Mouse (Mus musculus): ENCODE measurements around the gene Gm14085.
"Not testable (repeated sequence)": the region's sequence is repeated elsewhere in the genome, so short reads cannot be mapped to it uniquely, and the experiment has no call there.

The Gm14085 gene
- long read RNA-seq, experiment 1: 0 reads
- long read RNA-seq, experiment 2: 0 reads

DNA sequence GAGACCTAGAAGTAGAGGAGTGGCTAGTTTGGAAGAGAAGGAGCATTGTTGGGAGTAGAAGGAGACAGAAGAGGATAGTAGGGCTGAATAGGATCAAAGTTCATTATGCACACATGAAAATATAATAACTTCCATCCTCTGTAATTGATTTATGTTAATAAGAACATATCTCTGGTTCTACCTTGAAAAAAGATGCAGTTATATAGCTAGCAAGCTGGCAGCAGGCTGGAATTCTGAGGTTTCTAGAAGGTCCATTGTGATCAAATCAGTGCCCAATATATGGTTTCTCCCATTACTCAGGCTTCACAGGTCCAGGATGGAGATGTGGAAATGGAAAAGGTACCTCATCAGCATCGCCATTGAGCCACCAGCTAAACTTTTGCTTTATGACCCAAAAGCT, at the start of gene Gm14085:
Gm14085 (plus strand) TSS at position 301 of the 400 bp plus-strand sequence.
- intact Hi-C loops (cut with DNase I): no loop called here

DNA sequence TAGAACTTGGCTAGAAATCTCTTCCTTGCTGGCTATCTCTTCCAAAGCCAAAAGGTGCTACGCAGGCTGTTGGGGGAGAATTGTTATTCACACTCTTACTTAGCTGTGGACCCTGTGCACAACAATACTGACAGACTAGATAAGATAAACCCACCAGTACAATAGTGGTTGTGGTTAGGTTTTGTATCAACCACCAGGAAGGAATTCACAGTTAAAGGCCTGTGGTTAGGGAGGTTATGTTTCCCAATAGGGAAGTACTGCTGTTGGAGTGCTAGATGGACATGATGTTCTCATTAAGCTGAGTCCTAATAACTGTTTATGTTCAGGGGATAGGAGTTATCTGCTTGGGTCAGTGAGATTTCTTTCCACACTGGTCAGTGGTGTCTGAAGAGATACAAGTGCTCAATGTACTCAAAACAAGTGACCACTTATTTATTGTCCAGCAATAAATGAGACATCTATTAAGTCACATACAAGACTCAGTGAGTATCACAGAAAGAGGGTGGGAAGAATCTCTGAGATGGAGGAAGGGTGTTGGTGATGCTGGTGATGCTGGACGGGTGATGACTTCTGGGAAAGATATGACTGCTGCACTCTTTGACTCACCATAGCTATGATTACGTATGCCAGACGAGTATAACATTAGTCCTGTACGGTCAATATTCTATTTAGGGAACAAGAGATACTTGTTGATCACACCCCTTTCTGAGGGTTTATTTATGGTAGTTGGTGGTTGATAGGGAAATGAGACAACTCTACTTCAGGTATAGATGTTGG, 45.8 kb upstream of the Gm14085 start:
- intact Hi-C loops (cut with DNase I): not testable (repeated sequence)

DNA sequence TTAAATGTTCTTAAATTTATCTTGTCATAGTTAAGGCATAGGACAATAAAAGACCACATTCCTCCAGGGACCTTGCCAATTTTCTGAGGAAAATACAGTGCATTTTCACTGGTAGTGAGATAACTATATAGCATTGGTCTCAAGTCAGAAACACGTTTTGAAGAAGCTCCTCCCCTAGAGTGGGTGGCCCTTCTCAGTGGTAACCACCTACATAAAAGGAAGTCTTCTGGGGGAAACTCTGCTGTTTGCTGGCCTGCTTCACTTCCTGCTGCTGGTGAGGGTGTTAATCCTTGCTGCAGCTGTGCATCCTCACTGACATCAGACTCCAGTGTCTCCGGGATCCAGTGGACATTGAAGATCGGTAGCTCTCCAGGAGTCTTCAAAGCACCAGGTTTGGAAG, 44.2 kb upstream of the Gm14085 start:
- intact Hi-C loops (cut with DNase I): not testable (repeated sequence)

DNA sequence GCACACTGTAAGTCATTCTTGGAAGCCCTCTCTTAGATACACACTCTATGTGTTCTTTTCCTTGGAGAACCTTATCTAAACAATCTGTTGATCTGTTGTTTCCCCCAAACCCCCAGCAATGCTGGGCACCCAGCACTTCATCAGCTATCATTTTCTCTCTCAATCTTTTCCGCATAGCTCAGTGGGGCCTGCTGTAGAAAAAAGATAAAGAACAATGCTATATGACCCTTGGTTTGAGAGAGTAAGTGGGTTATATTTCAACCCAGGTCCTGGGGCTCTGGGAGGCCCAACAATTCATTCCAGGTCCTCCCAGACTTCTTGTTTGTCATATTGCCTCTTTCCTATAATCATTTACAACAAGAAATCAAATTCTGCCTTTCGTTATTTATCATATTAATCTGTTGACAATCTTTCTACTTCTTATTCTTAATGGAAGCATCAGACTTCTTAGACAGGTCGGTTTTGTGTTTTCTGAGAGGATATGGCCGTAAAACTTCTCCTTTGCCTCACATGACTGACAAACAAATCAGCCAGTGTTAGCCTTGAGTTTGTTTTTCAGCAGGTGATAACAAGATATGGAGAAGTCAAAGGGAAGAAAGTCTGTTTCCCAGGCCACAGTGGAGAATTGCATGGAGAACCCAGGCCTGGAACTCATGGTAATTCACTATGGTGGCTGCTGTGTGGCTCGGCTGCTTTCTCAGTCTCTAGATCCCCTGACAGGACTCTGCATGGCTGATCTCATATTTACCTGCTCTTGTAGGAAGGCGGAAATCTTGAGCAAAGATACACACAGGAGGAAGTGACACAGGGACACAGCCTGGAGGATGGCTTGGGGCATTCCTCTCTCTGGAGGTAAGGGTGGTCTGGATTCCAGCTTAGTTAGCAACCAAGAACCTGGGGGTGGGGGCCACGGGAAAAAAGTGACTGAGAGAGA, 43.5 kb upstream of the Gm14085 start:
- intact Hi-C loops (cut with DNase I): no loop called here

DNA sequence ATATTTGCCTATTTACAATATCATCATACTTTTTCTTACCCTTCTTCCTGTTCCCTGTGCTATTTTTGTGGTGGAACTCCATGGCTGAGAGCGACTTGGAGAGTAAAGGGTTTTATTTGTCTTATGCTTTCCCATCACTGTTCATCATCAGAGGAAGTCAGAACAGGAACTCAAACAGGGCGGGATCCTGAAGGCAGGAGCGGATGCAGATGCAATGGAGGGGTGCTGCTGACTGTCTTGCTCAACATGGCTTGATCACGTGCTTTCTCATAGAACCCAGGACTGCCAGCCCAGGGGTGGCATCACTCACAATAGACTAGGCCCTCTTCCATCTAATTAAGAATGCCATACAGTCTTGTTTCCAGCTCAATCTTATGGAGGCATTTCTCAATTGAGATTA, 34.4 kb upstream of the Gm14085 start:
- intact Hi-C loops (cut with DNase I): no loop called here

DNA sequence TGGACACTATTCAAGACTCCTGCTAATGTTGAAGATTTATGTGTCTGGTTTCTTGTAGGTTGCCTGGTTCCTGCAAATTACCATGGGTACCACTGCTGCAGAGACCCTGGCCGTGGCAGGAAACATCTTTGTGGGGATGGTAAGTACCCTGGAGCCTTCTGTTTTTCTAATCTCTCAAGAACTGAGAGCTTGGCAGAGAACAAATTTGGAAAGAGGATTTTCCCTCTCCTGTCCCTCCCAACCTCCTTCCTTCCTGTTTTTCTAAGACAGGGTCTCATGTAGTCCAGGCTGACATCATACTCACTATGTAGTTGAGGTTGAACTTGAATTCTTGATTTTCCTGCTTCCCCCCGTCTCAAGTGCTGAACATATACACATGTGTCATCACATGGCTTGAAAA, 32.3 kb upstream of the Gm14085 start:
- intact Hi-C loops (cut with DNase I): no loop called here

DNA sequence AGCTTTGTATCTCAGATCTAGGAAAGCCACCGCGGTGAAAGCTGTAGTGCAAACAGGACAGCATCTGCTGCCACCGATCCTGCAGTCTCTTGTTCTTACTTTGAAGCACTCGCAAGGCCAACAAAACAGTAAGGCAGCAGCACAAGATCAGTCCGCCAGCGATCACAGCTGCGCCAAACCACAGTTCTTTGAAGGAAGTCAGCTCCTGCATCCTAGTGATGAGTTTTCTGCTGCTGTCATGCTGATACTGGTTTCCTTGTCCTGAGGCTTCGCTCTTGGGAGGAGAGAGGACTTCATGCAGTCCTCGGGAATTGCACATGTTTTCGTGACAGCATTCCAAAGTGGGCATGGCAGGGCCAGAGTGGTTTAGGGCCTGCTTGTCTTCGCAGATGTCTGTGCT, 17.8 kb upstream of the Gm14085 start:
- intact Hi-C loops (cut with DNase I): loop anchor here (5.0 kb wide), 1 partner anchor 85 kb away; no protein-coding TSS in a partner anchor

DNA sequence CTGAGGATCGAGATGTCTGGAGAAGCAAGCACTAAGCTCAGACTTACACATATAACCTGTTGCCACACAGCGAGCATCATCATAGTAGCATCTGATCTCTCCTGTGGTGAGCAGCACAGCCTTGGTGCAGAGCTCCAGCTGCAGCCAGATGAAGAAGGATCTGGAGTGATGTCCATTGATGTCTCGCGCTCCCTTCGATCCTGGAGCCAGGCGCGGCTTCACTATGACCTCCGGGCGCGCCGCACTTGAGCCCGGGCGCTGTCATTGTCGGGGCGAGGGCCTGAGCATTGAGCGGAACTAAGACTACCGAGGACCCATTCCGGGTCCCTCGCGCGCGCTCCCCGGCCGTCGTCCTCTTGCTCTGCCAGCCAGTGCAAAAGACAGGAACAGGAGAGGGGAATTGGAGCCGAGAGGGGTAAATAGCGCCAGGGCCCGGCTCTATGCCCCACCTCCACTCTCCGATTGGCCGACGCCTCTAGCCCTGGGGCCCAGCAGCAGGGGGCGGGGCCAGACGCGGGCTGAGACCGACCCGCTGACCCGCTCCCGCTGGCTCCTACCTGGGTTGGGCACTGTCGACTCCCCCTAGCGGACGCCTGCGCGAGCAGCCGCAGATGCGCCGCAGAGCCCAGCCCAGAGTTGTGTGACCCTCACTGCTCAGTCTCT, 17.3 kb upstream of the Gm14085 start:
- intact Hi-C loops (cut with DNase I): loop anchor here (5.0 kb wide), 1 partner anchor 85 kb away; no protein-coding TSS in a partner anchor

DNA sequence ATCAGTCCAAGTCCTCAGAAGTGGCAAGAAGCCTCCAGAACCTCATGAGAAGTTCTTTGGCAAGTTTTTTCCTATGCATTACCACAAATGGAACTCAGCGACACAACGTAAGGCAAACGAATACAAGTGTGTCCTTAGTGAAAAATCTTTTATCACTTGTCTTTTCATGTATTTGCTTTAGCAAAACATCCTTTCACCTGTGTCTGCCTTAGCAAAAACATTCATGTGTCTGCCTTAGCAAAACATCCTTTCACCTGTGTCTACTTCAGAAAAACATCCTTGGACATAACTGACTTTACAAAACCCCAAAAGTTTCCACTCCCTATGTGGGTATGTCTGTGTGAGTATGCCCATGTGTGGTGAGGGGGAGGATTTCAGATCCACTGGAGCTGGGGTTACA, 15.5 kb upstream of the Gm14085 start:
- intact Hi-C loops (cut with DNase I): loop anchor here (5.0 kb wide), 1 partner anchor 87 kb away; no protein-coding TSS in a partner anchor

DNA sequence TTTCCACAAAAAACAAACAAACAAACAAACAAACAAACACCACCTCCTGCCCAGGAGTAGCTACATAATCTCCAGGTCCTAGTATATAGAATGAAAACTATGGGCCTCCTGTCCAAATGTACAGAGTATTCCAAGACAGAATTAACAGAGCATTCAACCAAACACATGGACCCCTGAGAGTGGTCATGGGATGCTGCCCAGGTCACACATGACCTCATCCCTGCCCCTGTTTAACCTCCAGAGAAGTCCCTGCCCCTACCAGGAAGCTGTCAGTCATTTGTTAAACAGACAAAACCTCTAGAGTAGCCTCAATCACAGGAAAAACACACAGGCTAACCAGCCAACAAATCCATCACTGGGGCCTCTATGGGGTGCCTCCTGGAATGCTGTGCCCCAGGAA, 8.2 kb upstream of the Gm14085 start:
- intact Hi-C loops (cut with DNase I): no loop called here

DNA sequence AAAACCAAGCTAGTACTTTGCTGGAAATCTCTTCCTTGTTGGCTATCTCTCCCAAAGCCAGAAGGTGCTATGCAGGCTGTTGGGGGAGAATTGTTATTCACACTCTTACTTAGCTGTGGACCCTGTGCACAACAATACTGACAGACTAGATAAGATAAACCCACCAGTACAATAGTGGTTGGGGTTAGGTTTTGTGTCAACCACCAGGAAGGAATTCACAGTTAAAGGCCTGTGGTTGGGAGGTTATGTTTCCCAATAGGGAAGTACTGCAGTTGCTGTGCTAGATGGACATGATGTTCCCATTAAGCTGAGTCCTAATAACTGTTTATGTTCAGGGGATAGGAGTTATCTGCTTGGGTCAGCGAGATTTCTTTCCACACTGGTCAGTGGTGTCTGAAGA, 954 bp upstream of the Gm14085 start:
- intact Hi-C loops (cut with DNase I): not testable (repeated sequence)

DNA sequence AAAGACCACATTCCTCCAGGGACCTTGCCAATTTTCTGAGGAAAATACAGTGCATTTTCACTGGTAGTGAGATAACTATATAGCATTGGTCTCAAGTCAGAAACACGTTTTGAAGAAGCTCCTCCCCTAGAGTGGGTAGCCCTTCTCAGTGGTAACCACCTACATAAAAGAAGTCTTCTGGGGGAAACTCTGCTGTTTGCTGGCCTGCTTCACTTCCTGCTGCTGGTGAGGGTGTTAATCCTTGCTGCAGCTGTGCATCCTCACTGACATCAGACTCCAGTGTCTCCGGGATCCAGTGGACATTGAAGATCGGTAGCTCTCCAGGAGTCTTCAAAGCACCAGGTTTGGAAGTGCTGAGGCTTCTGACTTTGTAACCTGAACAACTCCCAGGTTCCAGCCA, 913 bp downstream of the Gm14085 start:
- intact Hi-C loops (cut with DNase I): not testable (repeated sequence)

DNA sequence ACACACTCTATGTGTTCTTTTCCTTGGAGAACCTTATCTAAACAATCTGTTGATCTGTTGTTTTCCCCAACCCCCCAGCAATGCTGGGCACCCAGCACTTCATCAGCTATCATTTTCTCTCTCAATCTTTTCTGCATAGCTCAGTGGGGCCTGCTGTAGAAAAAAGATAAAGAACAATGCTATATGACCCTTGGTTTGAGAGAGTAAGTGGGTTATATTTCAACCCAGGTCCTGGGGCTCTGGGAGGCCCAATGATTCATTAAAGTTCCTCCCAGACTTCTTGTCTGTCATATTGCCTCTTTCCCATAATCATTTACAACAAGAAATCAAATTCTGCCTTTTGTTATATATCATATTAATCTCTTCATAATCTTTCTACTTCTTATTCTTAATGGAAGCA, 1.4 kb downstream of the Gm14085 start:
- intact Hi-C loops (cut with DNase I): not testable (repeated sequence)

DNA sequence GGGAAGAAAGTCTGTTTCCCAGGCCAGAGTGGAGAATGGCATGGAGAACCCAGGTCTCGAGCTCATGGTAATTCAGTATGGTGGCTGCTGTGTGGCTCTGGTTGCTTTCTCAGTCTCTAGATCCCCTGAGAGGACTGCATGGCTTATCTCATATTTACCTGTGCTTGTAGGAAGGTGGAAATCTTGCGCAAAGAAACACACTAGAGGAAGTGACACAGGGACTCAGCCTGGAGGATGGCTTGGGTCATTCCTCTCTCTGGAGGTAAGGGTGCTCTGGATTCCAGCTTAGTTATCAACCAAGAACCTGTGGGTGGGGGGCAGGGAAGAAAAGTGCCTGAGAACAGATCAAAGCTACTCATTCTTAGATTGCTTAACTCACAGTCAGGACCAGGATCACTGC, 1.9 kb downstream of the Gm14085 start:
- intact Hi-C loops (cut with DNase I): no loop called here

DNA sequence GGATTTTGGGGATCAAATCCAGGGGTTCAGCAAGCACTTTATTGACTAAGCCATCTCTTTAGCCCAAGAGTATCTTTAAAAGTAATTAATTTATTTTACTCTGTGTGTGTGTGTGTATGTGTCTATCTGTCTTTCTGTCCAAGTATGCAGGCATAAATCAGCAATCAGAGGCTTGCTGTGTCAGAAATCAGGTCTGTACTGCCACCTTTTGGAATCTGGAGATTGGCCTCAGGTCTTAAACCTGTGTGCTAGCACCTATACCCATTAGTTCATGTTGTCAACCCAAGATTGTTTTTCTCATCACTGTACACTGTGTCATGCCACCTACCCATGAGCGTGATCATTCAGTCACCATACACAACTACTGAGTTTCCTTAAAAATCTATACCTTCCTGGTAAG, 45.0 kb downstream of the Gm14085 start:
- intact Hi-C loops (cut with DNase I): not testable (repeated sequence)

DNA sequence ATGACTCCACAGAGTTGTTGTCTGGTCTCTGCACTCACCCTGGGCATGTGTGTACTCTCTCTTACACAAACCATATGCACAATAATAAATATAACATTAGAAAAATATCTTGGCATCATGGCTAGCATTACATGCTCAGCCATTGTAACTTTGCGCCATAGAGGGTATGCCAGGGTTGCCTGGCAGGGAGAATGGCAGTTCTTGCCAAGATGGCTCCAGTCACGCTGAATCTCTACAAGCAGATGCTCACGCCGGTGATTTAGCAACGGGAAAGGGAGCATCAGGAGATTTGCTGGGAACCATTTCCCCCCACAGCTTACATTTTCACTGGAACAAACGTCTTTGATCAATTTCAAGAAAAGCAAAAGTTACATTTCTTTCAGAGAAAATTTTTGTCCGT, 46.5 kb downstream of the Gm14085 start:
- intact Hi-C loops (cut with DNase I): no loop called here

DNA sequence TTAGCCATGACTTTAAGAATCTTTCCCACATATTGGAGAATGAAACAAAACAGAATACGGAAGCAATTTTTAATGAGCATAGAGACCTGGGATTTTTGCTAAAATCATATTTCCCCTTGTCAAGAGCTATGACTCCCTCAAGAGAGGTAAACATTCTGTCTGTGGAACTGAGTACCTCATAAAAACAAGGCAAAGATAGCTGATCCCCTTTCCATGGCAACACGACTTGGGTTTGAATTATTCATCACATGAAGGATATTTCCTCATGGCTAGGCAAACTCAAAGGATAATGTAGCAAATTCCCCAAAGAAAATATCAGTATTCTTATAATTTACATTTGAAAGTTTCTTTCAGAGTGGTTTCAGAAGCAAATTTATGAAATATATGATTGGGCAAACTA, 47.0 kb downstream of the Gm14085 start:
- intact Hi-C loops (cut with DNase I): no loop called here

DNA sequence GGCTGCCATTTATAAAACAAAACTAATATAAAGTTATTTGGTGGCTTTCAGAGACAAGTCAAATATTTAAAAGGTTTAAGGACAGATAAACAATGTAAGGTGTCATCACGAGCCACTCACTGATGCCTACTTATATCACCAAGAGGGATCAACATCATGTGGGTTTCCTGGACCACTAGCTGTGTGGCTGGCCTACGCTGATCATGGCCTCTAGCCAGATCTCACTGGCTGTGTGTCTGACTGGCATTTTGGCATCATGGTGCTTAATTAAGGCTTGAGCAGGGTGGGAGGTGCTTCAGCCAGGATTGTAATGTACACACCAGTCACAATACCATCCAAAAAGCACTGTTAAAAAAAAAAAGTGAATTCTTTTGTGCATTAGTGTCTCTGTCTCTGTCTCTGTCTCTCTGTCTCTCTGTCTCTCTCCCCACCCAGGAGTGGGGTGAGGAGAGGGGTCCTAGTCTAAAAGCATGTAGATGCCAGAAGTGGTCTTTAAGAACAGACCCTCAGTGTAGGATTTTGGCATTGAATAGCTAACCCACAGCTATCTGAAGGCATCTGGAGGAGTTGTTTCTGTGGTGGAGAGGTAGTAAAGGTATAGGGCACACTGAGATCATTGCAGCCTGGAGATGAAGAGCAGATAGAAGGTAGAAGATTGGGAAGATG, 47.5 kb downstream of the Gm14085 start:
- intact Hi-C loops (cut with DNase I): no loop called here

DNA sequence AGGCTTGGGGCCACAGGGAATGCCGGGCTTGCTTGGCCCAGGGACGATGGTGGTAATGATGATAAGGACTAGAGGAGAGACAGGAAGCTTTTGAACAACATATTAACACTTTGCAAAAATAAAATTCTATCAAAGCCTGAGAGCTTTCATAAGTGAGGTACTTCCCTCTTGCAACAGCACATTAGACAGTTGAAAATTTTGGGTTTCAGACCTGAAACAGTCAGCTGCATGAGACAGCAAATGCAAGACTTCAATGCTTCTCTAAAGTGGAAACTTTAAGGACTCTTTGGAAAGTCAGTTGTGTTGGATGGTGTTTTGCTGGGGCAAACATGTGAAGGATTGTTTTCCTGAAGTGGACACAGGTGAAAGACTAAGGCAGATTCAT, 48.1 kb downstream of the Gm14085 start:
- intact Hi-C loops (cut with DNase I): no loop called here

DNA sequence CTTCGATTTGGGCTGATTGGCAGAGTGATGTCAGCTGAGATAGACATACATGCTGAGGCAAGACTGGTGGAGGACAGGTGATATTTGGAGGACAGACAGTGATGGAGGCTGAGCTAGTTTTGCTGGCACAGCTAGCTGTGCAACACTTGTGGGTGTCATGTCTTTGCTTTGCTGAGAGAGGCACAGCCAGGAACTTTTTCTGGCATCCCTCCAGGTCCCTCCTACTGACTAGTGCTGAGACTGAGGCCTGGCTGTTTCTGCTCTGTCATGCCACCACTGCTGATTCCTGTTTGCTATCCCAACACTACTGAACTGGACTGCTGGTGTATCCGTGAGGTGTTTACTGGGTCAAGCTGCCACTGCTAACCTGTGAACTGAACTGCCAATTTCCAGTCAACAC, 48.6 kb downstream of the Gm14085 start:
- intact Hi-C loops (cut with DNase I): no loop called here

DNA sequence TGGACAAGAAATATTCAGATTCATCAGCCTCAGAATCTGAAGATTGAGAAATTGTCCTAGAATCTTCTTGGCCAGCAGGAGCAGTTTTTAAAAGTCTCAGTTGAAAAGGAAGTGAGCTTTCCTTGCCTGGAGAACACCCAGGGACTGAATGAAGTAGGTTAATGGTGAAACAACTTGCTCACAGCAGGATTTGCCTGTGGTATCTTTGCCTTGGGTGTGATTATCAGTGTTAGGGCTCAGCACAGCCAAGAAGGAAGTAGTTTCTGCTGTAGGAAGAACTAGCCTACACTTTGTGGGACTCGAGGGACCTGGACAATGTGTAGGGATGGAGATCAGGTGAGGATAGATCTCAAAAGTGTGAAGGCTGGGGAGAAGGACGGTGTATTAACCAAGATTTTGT, 49.9 kb downstream of the Gm14085 start:
- intact Hi-C loops (cut with DNase I): no loop called here
